Mouse (Mus musculus): ENCODE measurements around the gene Tpo. TPM values are rescaled to one million over a fixed set of nuclear protein-coding genes. Genes with fewer than 3 reads are reported as not detected.

The Tpo gene
- polyA plus RNA-seq, 1 experiment from 2014 or later = 0.08 TPM

GRCm38 (mm10) chr12:30142085-30142484 lies 9.7 kb upstream of the Tpo start:
- H3K36me3 ChIP-seq = no peaks in the 10 kb centered on the region
- 52% methylated on average over 3 of the region's 3 CpGs for WGBS

GRCm38 (mm10) chr12:30129411-30129716 lies 3.1 kb downstream of the Tpo start:
- ATAC-seq (ENCODE audit: insufficient number of reproducible peaks, low FRiP score, low TSS enrichment, low read depth) = no peak
- Histone ChIP-seq H3K4me1 (no peaks in the 10 kb centered on the region), H3K4me3 (replicated peaks) (no peak overlapping the region), H3K27me3 (no peaks in the 10 kb centered on the region; the same call in 1 of the 2 replicates), H3K4me2 (replicated peaks) (no peak overlapping the region), H3K36me3 (no peaks in the 10 kb centered on the region), H3K27ac (replicated peaks) (no peak overlapping the region), H3K9me3 (replicated peaks) (no peaks in the 10 kb centered on the region), H3K9ac (no peak overlapping the region)
- 73% methylated on average over 6 of the region's 6 CpGs for WGBS

More at GRCm38 (mm10) chr12:30142085-30142484, 9.7 kb upstream of the Tpo start:
- no peaks in the 10 kb centered on the region for H3K4me1 ChIP-seq
- H3K9ac ChIP-seq = no peak overlapping the region
- H3K9me3 ChIP-seq (replicated peaks) = no peaks in the 10 kb centered on the region
- no peaks in the 10 kb centered on the region for H3K27me3 ChIP-seq
- no peak overlapping the region for H3K27ac ChIP-seq (replicated peaks)
- H3K4me2 ChIP-seq (replicated peaks) = no peak overlapping the region
- ATAC-seq (ENCODE audit: insufficient number of reproducible peaks, low FRiP score, low TSS enrichment, low read depth) = no peak
- no peak overlapping the region for H3K4me3 ChIP-seq (replicated peaks)

DNA sequence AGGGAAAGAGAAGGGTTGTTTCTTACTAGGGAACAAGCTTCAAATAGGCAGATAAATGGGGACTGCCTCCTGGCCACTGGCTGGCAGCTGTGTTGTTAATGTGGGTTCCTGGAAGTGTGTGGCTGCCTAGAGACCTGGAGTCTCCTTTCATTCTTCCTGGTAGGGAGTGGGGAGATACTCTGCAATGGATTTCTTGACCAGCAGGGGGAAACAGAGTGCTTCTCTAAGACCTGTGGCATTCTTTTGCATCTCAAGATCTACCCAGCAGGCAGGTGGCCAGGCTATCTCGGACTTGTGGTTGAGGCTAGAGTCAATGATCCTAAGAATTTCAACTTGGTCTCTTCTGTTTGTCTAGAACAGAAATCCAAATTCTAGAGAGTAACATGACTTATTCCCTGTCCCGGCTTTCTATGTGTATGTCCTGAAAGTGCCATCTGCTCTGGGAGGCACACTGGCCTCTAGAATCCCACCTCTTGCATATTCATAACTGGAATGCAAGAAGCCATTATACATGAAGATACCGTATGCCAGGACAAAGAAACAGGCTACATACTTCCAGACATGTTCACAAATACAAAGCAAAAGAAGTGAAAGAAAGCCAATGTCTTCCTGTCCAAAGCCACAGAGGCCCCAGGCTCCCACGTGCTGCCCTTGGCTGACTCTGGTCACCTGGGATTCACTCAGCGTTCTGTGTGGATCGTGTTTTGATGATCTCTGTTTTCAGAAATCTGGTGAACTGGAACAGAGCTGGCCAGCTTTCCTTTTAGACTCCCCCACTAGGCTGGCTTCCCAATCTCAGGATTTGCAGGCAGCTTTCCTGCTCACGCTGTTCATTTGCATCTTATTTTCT lies 3.6 kb downstream of the Tpo start:
- Histone ChIP-seq H3K9ac (no peak overlapping the region), H3K9me3 (replicated peaks) (no peaks in the 10 kb centered on the region), H3K36me3 (no peaks in the 10 kb centered on the region), H3K4me1 (no peaks in the 10 kb centered on the region), H3K27ac (replicated peaks) (no peak overlapping the region), H3K4me3 (replicated peaks) (no peak overlapping the region), H3K27me3 (no peaks in the 10 kb centered on the region; the same call in 1 of the 2 replicates), H3K4me2 (replicated peaks) (no peak overlapping the region)
- WGBS = 57% methylated on average over 7 of the region's 7 CpGs
- ATAC-seq (ENCODE audit: insufficient number of reproducible peaks, low FRiP score, low TSS enrichment, low read depth) = 0 out of 2 replicates have a peak, but pooled peaks have one; percentile 39

GRCm38 (mm10) chr12:30122347-30122746 lies 10.1 kb downstream of the Tpo start:
- H3K9ac ChIP-seq = no peak overlapping the region
- WGBS = 75% methylated on average over 7 of the region's 7 CpGs
- no peaks in the 10 kb centered on the region for H3K27me3 ChIP-seq
- no peak for ATAC-seq (ENCODE audit: insufficient number of reproducible peaks, low FRiP score, low TSS enrichment, low read depth)
- no peak overlapping the region for H3K4me2 ChIP-seq (replicated peaks)
- no peaks in the 10 kb centered on the region for H3K36me3 ChIP-seq
- H3K27ac ChIP-seq (replicated peaks) = no peak overlapping the region
- no peak overlapping the region for H3K4me3 ChIP-seq (replicated peaks)
- H3K9me3 ChIP-seq (replicated peaks) = no peaks in the 10 kb centered on the region
- H3K4me1 ChIP-seq = no peaks in the 10 kb centered on the region

DNA sequence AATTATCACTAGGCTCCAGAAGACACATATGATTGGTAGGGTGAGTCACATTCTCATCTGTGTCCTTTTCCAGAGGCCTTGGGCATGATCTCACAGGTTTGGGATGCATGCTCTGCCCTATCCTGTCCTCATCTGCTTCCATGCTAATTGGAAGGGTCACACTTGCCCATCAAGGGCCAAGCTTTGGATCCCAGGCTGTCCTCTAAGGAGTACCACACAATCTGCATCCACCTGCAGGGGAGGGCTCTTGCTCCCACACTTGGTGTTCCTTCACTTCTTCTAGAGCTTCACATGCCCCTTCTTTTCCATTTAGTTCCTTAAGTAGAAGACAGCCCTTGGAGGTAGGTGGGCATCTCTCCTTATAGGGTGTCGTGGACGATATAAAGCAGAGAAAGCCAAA lies 20.2 kb downstream of the Tpo start:
- H3K9ac ChIP-seq = no peak overlapping the region
- no peaks in the 10 kb centered on the region for H3K4me1 ChIP-seq
- H3K27ac ChIP-seq (replicated peaks) = no peak overlapping the region
- no peak overlapping the region for H3K4me2 ChIP-seq (replicated peaks)
- no peaks in the 10 kb centered on the region for H3K27me3 ChIP-seq
- WGBS = 91% methylated on average over 2 of the region's 2 CpGs
- no peaks in the 10 kb centered on the region for H3K9me3 ChIP-seq (replicated peaks)
- H3K36me3 ChIP-seq = no peaks in the 10 kb centered on the region
- ATAC-seq (ENCODE audit: insufficient number of reproducible peaks, low FRiP score, low TSS enrichment, low read depth) = no peak
- no peak overlapping the region for H3K4me3 ChIP-seq (replicated peaks)

- no peak overlapping the region for H3K9ac ChIP-seq
- H3K9me3 ChIP-seq (replicated peaks) = no peaks in the 10 kb centered on the region
- H3K4me2 ChIP-seq (replicated peaks) = no peak overlapping the region
- WGBS = 64% methylated on average over 14 of the region's 14 CpGs
- no peak for ATAC-seq (ENCODE audit: insufficient number of reproducible peaks, low FRiP score, low TSS enrichment, low read depth)
- no peaks in the 10 kb centered on the region for H3K36me3 ChIP-seq
- no peaks in the 10 kb centered on the region for H3K27me3 ChIP-seq
- no peak overlapping the region for H3K4me3 ChIP-seq (replicated peaks)
- no peaks in the 10 kb centered on the region for H3K4me1 ChIP-seq
- no peak overlapping the region for H3K27ac ChIP-seq (replicated peaks)
Measured at GRCm38 (mm10) chr12:30109646-30110605, 22.5 kb downstream of the Tpo start.

DNA sequence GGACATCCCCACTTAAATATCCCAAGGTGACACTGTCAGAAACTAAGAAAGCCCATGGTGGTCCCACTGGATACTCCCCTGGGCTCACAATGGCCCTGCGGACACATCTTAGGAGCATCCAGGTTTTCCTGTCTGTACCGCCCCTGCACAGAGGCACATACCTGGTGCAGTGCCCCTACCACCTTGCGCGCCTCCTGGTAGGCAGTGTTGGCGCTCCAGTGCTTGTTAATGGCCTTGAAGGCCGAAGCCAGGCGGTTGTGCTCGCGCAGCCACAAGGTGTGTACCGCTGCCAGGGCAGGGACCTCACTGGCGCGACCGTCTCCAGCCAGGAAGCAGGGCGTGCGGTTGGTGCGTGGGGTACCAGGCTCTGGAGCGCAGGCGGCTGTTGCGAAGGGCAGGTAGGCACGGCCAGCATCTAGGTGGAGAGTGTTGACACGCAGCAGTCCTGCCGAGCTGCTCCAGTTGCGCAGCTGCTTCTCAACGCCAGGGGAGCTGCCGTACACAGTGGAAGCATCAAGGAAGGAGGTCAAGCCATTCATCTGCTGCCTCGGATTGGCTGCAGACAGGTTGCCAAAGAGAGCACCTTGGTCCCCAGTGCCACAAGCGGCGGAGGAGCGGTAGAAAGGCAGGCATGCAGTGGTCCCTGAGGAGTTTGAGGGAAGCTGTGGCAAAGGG lies 29.4 kb downstream of the Tpo start:
- H3K4me1 ChIP-seq = no peaks in the 10 kb centered on the region
- H3K27ac ChIP-seq (replicated peaks) = no peak overlapping the region
- no peaks in the 10 kb centered on the region for H3K9me3 ChIP-seq (replicated peaks)
- no peaks in the 10 kb centered on the region; the same call in 1 of the 2 replicates for H3K27me3 ChIP-seq
- ATAC-seq (ENCODE audit: insufficient number of reproducible peaks, low FRiP score, low TSS enrichment, low read depth) = no peak; the same call in 1 of the 2 replicates
- no peak overlapping the region for H3K4me3 ChIP-seq (replicated peaks)
- no peak overlapping the region for H3K9ac ChIP-seq
- 32% methylated on average over 29 of the region's 29 CpGs for WGBS
- no peak overlapping the region for H3K4me2 ChIP-seq (replicated peaks)
- no peaks in the 10 kb centered on the region for H3K36me3 ChIP-seq

GRCm38 (mm10) chr12:30092081-30092480 lies 40.3 kb downstream of the Tpo start:
- H3K4me2 ChIP-seq (replicated peaks) = no peak overlapping the region
- no peak for ATAC-seq (ENCODE audit: insufficient number of reproducible peaks, low FRiP score, low TSS enrichment, low read depth)
- no peaks in the 10 kb centered on the region for H3K36me3 ChIP-seq
- H3K27me3 ChIP-seq = no peaks in the 10 kb centered on the region
- 80% methylated on average over 5 of the region's 5 CpGs for WGBS
- H3K9me3 ChIP-seq (replicated peaks) = no peaks in the 10 kb centered on the region
- no peak overlapping the region for H3K4me3 ChIP-seq (replicated peaks)
- H3K9ac ChIP-seq = no peak overlapping the region
- no peak overlapping the region for H3K27ac ChIP-seq (replicated peaks)
- H3K4me1 ChIP-seq = no peaks in the 10 kb centered on the region

DNA sequence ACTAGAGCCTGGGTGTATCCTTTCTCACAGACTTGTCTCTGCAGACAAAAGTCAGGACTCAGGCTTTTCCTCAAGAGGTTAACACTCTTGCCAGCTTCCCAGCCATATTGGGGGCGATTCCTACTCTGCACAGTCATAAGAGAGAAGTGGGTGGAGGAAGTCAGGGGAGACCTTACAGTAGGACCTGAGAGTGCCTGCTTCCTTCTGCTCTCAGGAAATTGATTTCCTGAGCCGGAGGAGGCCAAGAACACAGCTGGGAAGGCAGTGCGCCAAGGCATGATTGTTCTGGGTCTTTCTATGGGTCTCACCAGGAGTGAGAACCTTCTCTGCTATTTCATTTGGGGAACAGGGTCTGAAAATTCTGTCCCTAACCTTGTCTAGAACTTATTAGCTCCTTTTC lies 48.5 kb downstream of the Tpo start:
- WGBS = 72% methylated on average over 3 of the region's 3 CpGs
- no peak overlapping the region for H3K4me3 ChIP-seq (replicated peaks)
- H3K27me3 ChIP-seq = no peaks in the 10 kb centered on the region
- H3K9me3 ChIP-seq (replicated peaks) = no peaks in the 10 kb centered on the region; the same call in 1 of the 2 replicates
- H3K27ac ChIP-seq (replicated peaks) = no peak overlapping the region
- H3K4me1 ChIP-seq = no peaks in the 10 kb centered on the region
- H3K9ac ChIP-seq = no peak overlapping the region
- no peak overlapping the region for H3K4me2 ChIP-seq (replicated peaks)
- H3K36me3 ChIP-seq = no peaks in the 10 kb centered on the region
- no peak for ATAC-seq (ENCODE audit: insufficient number of reproducible peaks, low FRiP score, low TSS enrichment, low read depth)

GRCm38 (mm10) chr12:30077056-30077455 lies 55.4 kb downstream of the Tpo start:
- H3K4me1 ChIP-seq = no peaks in the 10 kb centered on the region
- no peak overlapping the region for H3K9ac ChIP-seq
- ATAC-seq (ENCODE audit: insufficient number of reproducible peaks, low FRiP score, low TSS enrichment, low read depth) = no peak
- H3K36me3 ChIP-seq = no peaks in the 10 kb centered on the region
- H3K4me2 ChIP-seq (replicated peaks) = no peak overlapping the region
- WGBS = 95% methylated on average over 11 of the region's 11 CpGs
- H3K27me3 ChIP-seq = no peaks in the 10 kb centered on the region
- H3K27ac ChIP-seq (replicated peaks) = no peak overlapping the region
- no peak overlapping the region for H3K4me3 ChIP-seq (replicated peaks)
- H3K9me3 ChIP-seq (replicated peaks) = no peaks in the 10 kb centered on the region; the same call in 1 of the 2 replicates

- H3K9me3 ChIP-seq (replicated peaks) = no peaks in the 10 kb centered on the region; the same call in 1 of the 2 replicates
- no peaks in the 10 kb centered on the region for H3K27me3 ChIP-seq
- no peaks in the 10 kb centered on the region for H3K4me1 ChIP-seq
- no peak overlapping the region for H3K4me3 ChIP-seq (replicated peaks)
- WGBS = 69% methylated on average over 2 of the region's 2 CpGs
- H3K36me3 ChIP-seq = no peaks in the 10 kb centered on the region
- no peak for ATAC-seq (ENCODE audit: insufficient number of reproducible peaks, low FRiP score, low TSS enrichment, low read depth)
- H3K27ac ChIP-seq (replicated peaks) = no peak overlapping the region
- H3K9ac ChIP-seq = no peak overlapping the region
- H3K4me2 ChIP-seq (replicated peaks) = no peak overlapping the region
Measured at GRCm38 (mm10) chr12:30076316-30076715, 56.1 kb downstream of the Tpo start.
